Mouse (Mus musculus) retina, postnatal 1 day (tissue): ENCODE results near the gene Ppp3ca.

Source experiments
- DNase-seq: peaks from one replicate; pipeline ENCODE4 v3.0.0-alpha.2; 2012

Ppp3ca gene

GRCm38 (mm10) chr3:136727877-136728276, 58.0 kb downstream of the Ppp3ca start:
- no peak for DNase-seq

GRCm38 (mm10) chr3:136729978-136730377, 60.1 kb downstream of the Ppp3ca start:
- DNase-seq: no peak

- no peak for DNase-seq
Measured at GRCm38 (mm10) chr3:136731579-136731978, 61.7 kb downstream of the Ppp3ca start.

- DNase-seq: no peak
Measured at GRCm38 (mm10) chr3:136736021-136736420, 66.1 kb downstream of the Ppp3ca start.

- no peak for DNase-seq
Measured at GRCm38 (mm10) chr3:136736773-136737298, 66.9 kb downstream of the Ppp3ca start.

- no peak for DNase-seq
Measured at GRCm38 (mm10) chr3:136738474-136738873, 68.5 kb downstream of the Ppp3ca start.

GRCm38 (mm10) chr3:136738914-136739313, 69.0 kb downstream of the Ppp3ca start:
- DNase-seq: no peak

DNA sequence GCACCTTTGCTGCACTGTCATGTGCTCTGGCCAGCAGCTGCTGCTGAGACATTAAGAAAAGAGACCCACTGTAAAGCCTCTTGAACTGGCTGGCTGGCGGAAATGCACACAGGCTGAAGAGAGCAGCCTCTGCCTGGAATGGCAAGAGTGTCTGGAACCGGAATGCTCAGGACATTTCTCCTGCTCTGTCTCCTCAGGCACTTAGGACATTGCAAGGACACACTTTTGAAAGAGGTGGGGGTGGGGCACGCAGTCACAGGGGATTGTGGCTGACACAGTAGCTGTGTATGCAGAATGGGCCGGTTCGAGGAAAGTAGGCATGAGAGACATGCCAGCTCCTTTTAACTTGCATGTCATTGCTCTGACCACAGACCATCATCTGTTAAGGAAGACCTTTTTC, 71.7 kb downstream of the Ppp3ca start:
- no peak for DNase-seq

GRCm38 (mm10) chr3:136742258-136743057, 72.5 kb downstream of the Ppp3ca start:
- no peak for DNase-seq

DNA sequence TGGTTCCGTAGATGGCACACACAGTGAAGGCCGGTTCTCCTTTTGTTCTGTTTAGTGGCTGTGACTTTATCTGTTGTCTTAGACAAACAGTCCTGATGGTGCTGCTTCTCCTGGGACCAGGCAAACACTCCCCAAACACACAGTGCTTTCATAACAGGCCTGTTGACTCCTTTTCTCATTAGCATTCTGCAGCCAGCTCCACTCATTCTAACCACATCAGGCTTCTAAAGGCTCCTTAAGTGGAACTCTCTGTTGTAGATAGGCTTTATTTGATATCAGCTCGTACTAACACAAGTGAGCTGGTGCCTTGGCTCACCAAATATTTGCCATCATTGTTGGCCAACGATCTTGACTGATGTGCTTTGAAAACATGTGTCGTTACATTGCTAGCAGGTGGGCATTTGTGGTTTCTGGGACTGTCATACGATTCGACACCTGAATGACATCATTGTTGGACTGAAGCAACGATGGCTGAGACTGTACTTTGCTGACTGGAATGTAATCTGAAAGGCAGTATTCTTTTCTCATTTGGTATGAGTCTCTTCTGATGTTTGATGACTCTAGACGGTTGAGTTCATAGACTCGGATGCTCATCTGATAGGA, 74.5 kb downstream of the Ppp3ca start:
- DNase-seq: peak; percentile 49

DNA sequence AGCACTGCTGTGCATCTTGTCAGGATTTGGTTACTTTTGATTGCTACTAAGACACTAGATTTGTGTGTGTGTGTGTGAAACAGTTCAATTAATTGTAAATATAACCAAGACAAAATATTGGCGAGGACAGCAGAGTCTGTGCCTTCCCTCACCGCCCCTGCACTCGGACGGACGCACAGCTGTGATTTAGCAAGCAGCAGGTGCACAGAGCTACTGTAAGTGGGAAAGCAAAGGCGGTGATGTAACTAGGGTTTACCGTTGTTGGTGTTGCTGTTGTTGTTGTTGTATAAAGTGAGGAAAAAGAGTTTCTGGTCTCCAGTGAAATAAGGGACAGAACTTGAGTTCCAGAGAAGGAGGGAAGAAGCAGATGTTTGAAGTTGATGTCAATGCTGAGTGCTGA, 75.5 kb downstream of the Ppp3ca start:
- peak; percentile 53 for DNase-seq

- peak; percentile 95 for DNase-seq
Measured at GRCm38 (mm10) chr3:136748761-136749476, 79.0 kb downstream of the Ppp3ca start.

DNA sequence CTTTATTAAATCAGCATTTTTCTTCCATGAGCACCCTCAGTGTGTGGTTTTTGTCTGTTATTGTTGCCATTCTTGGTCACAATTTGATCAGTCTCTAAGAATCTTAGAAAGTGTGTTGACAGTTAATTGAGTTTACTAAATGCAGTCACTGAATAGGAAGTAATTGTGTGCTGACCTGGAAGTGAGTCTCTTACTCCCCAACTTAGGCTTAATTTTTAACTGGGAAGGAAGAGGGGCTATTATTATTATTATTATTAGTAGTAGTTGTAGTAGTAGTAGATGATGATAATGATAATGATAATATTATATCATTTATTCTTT, 79.5 kb downstream of the Ppp3ca start:
- peak; percentile 94 for DNase-seq

- DNase-seq: peak; percentile 90
Measured at GRCm38 (mm10) chr3:136749951-136750350, 80.0 kb downstream of the Ppp3ca start.

GRCm38 (mm10) chr3:136752126-136752716, 82.3 kb downstream of the Ppp3ca start:
- peak; percentile 63 for DNase-seq

DNA sequence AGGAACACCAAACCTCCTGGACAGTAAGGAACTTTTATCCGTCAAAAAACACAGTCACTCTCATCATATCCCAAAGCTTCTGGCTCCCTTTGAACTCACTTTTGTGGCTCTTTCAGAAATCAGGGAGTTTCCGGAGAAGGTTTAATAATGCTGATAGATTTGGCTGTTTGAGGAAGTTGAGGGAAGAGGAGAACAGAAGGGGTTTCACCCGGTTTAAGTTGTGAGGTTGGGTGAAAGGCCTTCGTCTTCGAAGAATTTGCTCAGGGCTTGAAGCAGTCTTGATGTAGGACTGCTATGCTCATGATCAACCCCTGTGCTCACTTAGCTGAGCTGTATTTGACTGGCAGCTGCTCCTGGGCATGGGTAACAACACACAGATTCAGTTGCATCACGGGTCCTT, 86.2 kb downstream of the Ppp3ca start:
- DNase-seq: no peak

GRCm38 (mm10) chr3:136759446-136759845, 89.5 kb downstream of the Ppp3ca start:
- no peak for DNase-seq

DNA sequence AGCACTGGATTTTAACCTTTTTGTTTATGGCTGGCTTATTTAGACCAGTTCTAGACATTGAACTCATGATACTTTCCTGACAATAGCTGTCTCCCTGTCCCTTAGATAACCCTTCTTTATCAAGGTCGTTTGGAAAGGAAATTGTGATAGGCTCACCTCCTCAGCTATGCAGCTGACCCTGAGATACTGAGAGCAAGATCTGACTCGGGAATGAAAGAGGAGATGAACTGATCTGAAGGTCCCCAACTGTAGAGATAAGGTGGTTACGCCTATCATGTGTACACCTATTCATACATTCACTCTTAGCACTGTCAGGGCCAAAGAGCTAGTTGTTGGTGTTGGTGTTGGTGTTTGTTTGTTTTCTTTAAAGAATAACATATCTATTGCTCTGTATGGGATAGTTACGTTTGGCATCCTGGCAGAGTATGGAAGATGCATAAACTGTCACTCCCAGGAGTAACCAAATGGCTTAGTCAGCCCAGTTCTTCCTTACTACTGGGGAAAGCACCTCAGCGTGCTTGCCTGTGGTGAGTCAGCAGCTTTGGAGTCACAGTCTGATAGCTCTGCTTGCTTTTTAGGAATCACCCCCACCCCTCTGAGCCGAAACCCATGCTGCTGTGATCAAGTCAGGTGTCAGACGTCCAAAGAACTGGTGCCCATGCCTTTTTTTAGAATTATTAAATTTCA, 91.5 kb downstream of the Ppp3ca start:
- DNase-seq: no peak

DNA sequence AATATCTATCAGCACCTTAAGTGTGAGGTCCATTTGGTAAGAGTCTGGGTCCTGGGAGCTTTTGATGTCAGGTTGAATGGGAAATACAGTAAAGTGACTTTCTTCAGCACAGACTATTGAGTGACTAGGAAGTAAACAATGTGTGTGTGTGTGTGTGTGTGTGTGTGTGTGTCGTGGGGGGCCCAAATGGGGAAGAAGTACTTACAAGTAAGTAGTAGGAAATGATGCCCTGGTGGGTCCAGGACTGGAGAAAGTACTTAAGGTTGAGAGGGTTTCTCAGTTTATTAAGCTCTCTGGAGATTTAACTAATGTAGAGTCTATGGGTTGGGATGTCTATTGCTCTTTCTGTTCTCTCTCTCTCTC, 92.0 kb downstream of the Ppp3ca start:
- no peak for DNase-seq

DNA sequence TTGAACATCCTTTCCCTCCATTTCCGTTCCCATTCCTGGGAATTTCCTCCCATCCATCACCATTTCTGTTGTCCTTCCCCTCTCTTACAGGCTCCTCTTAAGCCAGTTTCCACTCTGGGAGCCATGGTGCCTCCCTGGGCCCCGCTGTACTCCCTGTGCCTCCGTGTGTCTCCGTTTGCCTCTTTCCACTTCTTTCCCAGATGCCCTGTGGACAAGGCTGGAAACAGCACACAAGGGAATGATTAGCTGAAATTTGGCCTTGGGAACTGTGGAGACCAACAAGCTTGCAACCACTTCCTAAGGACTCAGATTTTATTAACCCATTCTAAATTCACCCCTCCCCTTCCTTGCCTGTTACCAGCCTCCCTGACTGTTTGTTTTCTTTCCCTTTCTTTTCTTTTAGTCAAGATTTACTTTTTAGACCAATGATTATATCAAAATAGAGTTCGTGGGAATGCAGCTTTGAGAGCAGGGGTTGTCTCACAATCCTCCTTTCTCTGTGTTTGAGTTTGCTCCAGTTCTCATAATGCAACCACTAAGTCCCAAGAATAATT, 93.9 kb downstream of the Ppp3ca start:
- DNase-seq: no peak

DNA sequence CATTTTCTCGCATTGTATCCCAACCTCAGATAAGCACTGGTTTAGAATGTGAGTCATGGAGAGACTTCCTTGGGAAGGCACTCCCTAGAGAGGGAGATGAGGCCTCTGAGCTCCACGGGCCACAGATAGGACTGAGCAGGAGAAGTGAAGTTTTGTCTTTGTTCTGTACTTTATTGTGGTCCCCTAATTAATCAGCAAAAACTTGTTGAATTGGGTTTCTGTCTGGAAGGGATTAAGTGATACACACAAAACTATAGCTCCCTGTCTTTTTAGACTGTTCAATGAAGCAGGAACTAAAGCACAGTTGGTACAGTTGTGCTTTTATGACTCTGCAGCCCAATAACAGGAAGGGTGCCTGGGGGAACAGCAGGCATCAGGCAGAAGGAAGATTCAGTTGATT, 95.6 kb downstream of the Ppp3ca start:
- peak; percentile 66 for DNase-seq

- DNase-seq: no peak
Measured at GRCm38 (mm10) chr3:136768775-136769485, 99.0 kb downstream of the Ppp3ca start.
